Mouse (Mus musculus) neural tube, embryonic 15.5 days (tissue): Measurements from ENCODE around the gene Zfp773. TPM values are rescaled to one million over a fixed set of nuclear protein-coding genes. Genes with fewer than 3 reads are reported as not detected.
"Not testable (repeated sequence)": the region's sequence is repeated elsewhere in the genome, so short reads cannot be mapped to it uniquely, and the experiment has no call there.

Experiments used
- ATAC-seq: fragments of 200-750 bp; cut with Nextera tagmentation; 2 replicates; pipeline ENCODE4 v1.8.0; 2017; ENCODE audit warnings: mild to moderate bottlenecking, moderate TSS enrichment, moderate library complexity; ENCODE audit not compliant: low FRiP score
- H3K27ac ChIP-seq: fragments of 300-500 bp; sonication (generic); replicated peaks from 2 replicates; pipeline ENCODE4 v1.5.1; 2015; ENCODE audit warnings: mild to moderate bottlenecking, inconsistent platforms
- H3K27me3 ChIP-seq: fragments of 300-500 bp; sonication (generic); replicated peaks from 2 replicates; pipeline ENCODE4 v1.6.1; 2015; ENCODE audit warnings: inconsistent platforms
- H3K36me3 ChIP-seq: fragments of 300-500 bp; sonication (generic); 2 replicates; pipeline ENCODE4 v1.6.1; 2015; ENCODE audit warnings: inconsistent platforms
- H3K4me1 ChIP-seq: fragments of 300-500 bp; sonication (generic); 2 replicates; pipeline ENCODE4 v1.6.1; 2015; ENCODE audit warnings: inconsistent platforms
- H3K4me2 ChIP-seq: fragments of 300-500 bp; sonication (generic); 2 replicates; pipeline ENCODE4 v1.6.1; 2015; ENCODE audit warnings: inconsistent platforms, mild to moderate bottlenecking, moderate library complexity
- H3K4me3 ChIP-seq: fragments of 300-500 bp; sonication (generic); replicated peaks from 2 replicates; pipeline ENCODE4 v1.5.1; 2015; ENCODE audit warnings: mild to moderate bottlenecking, inconsistent platforms
- H3K9ac ChIP-seq: fragments of 300-500 bp; sonication (generic); replicated peaks from 2 replicates; pipeline ENCODE4 v1.6.1; 2015; ENCODE audit warnings: mild to moderate bottlenecking, inconsistent platforms
- H3K9me3 ChIP-seq: fragments of 300-500 bp; sonication (generic); replicated peaks from 2 replicates; pipeline ENCODE4 v1.6.1; 2016; ENCODE audit warnings: inconsistent platforms
- WGBS: fragments of 180-500 bp; shearing (Covaris S2); methylation state at CpG from one replicate; pipeline ENCODE4 v1.1.7; 2015; ENCODE audit warnings: mixed read lengths; 5-methylcytosine and 5-hydroxymethylcytosine counted together
- polyA plus RNA-seq: library from polyadenylated mRNA; unstranded; fragments of >200 nt; fragmentation: Nextera tagmentation; extraction: Ambion mirVana; gene quantifications from 2 replicates; pipeline ENCODE4 v1.2.1, GENCODE M21; 2015

The Zfp773 gene
- polyA plus RNA-seq: 12.4 and 12.8 TPM in 2 replicates

- Histone ChIP-seq H3K36me3 (peaks cover 18% of the 10 kb centered on the region), H3K4me1 (peaks cover 15% of the 10 kb centered on the region), H3K9ac (peak within 1 kb of the TSS; percentile 68), H3K9me3 (no peaks in the 10 kb centered on the region), H3K4me3 (peak within 1 kb of the TSS; percentile 59), H3K4me2 (peak within 1 kb of the TSS; percentile 68), H3K27me3 (no peaks in the 10 kb centered on the region), H3K27ac (peak within 1 kb of the TSS; percentile 86)
- ATAC-seq: peak; percentile 98
- WGBS: 6% methylated on average over 16 of the region's 16 CpGs
Measured at GRCm38 (mm10) chr7:7136379-7136866, at the start of gene Zfp773. Gene Zfp773, minus strand, starts transcription at chr7:7136755.

GRCm38 (mm10) chr7:7185897-7186296, 49.3 kb upstream of the Zfp773 start:
- ATAC-seq: no peak
- Histone ChIP-seq H3K4me1 (peaks cover 5% of the 10 kb centered on the region; the same call in 1 of the 2 replicates), H3K4me3 (no peak overlapping the region), H3K9me3 (no peaks in the 10 kb centered on the region), H3K9ac (no peak overlapping the region), H3K36me3 (peaks cover 29% of the 10 kb centered on the region), H3K4me2 (no peak overlapping the region), H3K27ac (no peak overlapping the region), H3K27me3 (no peaks in the 10 kb centered on the region)
- WGBS: 88% methylated on average over 1 of the region's 1 CpGs

- under 1% methylated on average over 26 of the region's 26 CpGs for WGBS
- Histone ChIP-seq H3K4me3 (peak within 1 kb of the TSS; percentile 77), H3K36me3 (peaks cover 18% of the 10 kb centered on the region), H3K4me1 (peaks cover 6% of the 10 kb centered on the region), H3K4me2 (peak within 1 kb of the TSS; percentile 83), H3K9me3 (no peaks in the 10 kb centered on the region), H3K9ac (peak within 1 kb of the TSS; percentile 73), H3K27ac (peak within 1 kb of the TSS; percentile 83), H3K27me3 (no peaks in the 10 kb centered on the region)
- ATAC-seq: peak; percentile 98
Measured at GRCm38 (mm10) chr7:7171227-7172147, 34.9 kb upstream of the Zfp773 start, which contains the start of gene Zfp418. Gene Zfp418, plus strand, starts transcription at chr7:7171330.

- Histone ChIP-seq H3K9ac (no peak overlapping the region), H3K27ac (no peak overlapping the region), H3K4me3 (no peak overlapping the region), H3K9me3 (0 out of 2 replicates have a peak, but pooled peaks cover 2% of the 10 kb centered on the region), H3K27me3 (no peaks in the 10 kb centered on the region), H3K4me2 (no peak overlapping the region), H3K36me3 (no peaks in the 10 kb centered on the region), H3K4me1 (no peaks in the 10 kb centered on the region)
- 90% methylated on average over 15 of the region's 15 CpGs for whole genome bisulfite sequencing
- ATAC-seq: no peak
Measured at GRCm38 (mm10) chr7:7145991-7146608, 9.5 kb upstream of the Zfp773 start.

GRCm38 (mm10) chr7:7144215-7144614, 7.7 kb upstream of the Zfp773 start:
- Histone ChIP-seq H3K4me1 (no peaks in the 10 kb centered on the region), H3K4me2 (no peak overlapping the region), H3K9me3 (0 out of 2 replicates have a peak, but pooled peaks cover 2% of the 10 kb centered on the region), H3K4me3 (no peak overlapping the region), H3K36me3 (no peaks in the 10 kb centered on the region), H3K27me3 (no peaks in the 10 kb centered on the region), H3K9ac (no peak overlapping the region), H3K27ac (no peak overlapping the region)
- 90% methylated on average over 1 of the region's 1 CpGs for WGBS
- no peak for ATAC-seq

- no peak overlapping the region for H3K4me3 ChIP-seq
- no peak overlapping the region for H3K9ac ChIP-seq
- H3K36me3 ChIP-seq: peaks cover 25% of the 10 kb centered on the region
- H3K4me2 ChIP-seq: no peak overlapping the region
- H3K27me3 ChIP-seq: no peaks in the 10 kb centered on the region
- peaks cover 15% of the 10 kb centered on the region for H3K4me1 ChIP-seq
- WGBS: 78% methylated on average over 8 of the region's 8 CpGs
- H3K9me3 ChIP-seq: 0 out of 2 replicates have a peak, but pooled peaks cover 3% of the 10 kb centered on the region
- no peak for ATAC-seq
- H3K27ac ChIP-seq: no peak overlapping the region
Measured at GRCm38 (mm10) chr7:7132751-7133150, 3.8 kb downstream of the Zfp773 start.

- peaks cover 25% of the 10 kb centered on the region for H3K36me3 ChIP-seq
- 96% methylated on average over 15 of the region's 15 CpGs for WGBS
- H3K9me3 ChIP-seq, H3K27me3 ChIP-seq, H3K4me3 ChIP-seq, H3K4me1 ChIP-seq, H3K9ac ChIP-seq, ATAC-seq, H3K4me2 ChIP-seq, H3K27ac ChIP-seq: not testable (repeated sequence)
Measured at GRCm38 (mm10) chr7:7130491-7131124, 5.9 kb downstream of the Zfp773 start.

- peak overlapping the region; percentile 70 for H3K9ac ChIP-seq
- peaks cover 17% of the 10 kb centered on the region for H3K4me1 ChIP-seq
- peak overlapping the region; percentile 65 for H3K4me3 ChIP-seq
- ATAC-seq: peak; percentile 52; the same call in 1 of the 2 replicates
- H3K27me3 ChIP-seq: no peaks in the 10 kb centered on the region
- peaks cover 24% of the 10 kb centered on the region for H3K36me3 ChIP-seq
- no peaks in the 10 kb centered on the region for H3K9me3 ChIP-seq
- WGBS: 54% methylated on average over 6 of the region's 6 CpGs
- H3K4me2 ChIP-seq: peak overlapping the region; percentile 70
- H3K27ac ChIP-seq: no peak overlapping the region; the same call in 1 of the 2 replicates
Measured at GRCm38 (mm10) chr7:7121602-7121980, 15.0 kb downstream of the Zfp773 start.

- Histone ChIP-seq H3K27ac (peak within 1 kb of the TSS; percentile 77), H3K9me3 (no peaks in the 10 kb centered on the region), H3K4me2 (peak within 1 kb of the TSS; percentile 70), H3K4me1 (peaks cover 17% of the 10 kb centered on the region), H3K4me3 (peak within 1 kb of the TSS; percentile 65), H3K9ac (peak within 1 kb of the TSS; percentile 70), H3K36me3 (peaks cover 30% of the 10 kb centered on the region), H3K27me3 (no peaks in the 10 kb centered on the region)
- ATAC-seq: peak; percentile 96
- WGBS: under 1% methylated on average over 30 of the region's 30 CpGs
Measured at GRCm38 (mm10) chr7:7120921-7121601, 15.5 kb downstream of the Zfp773 start, which contains the start of gene Zfp954. Gene Zfp954, minus strand, starts transcription at chr7:7121488.

GRCm38 (mm10) chr7:7118441-7118840, 18.1 kb downstream of the Zfp773 start:
- Histone ChIP-seq H3K36me3 (peaks cover 56% of the 10 kb centered on the region), H3K9ac (no peak overlapping the region), H3K4me2 (no peak overlapping the region), H3K9me3 (no peaks in the 10 kb centered on the region), H3K4me3 (no peak overlapping the region), H3K27me3 (no peaks in the 10 kb centered on the region), H3K27ac (no peak overlapping the region), H3K4me1 (peaks cover 17% of the 10 kb centered on the region)
- no peak for ATAC-seq
- 91% methylated on average over 2 of the region's 2 CpGs for WGBS

- Histone ChIP-seq H3K27me3 (no peaks in the 10 kb centered on the region), H3K27ac (no peak overlapping the region), H3K4me2 (no peak overlapping the region), H3K9ac (no peak overlapping the region), H3K9me3 (no peaks in the 10 kb centered on the region), H3K4me1 (no peaks in the 10 kb centered on the region), H3K4me3 (no peak overlapping the region), H3K36me3 (peaks cover 14% of the 10 kb centered on the region)
- 92% methylated on average over 7 of the region's 7 CpGs for WGBS
- no peak for ATAC-seq
Measured at GRCm38 (mm10) chr7:7108501-7108900, 28.1 kb downstream of the Zfp773 start.
